Mouse (Mus musculus): ENCODE data around the gene Ofcc1. TPM values are rescaled to one million over a fixed set of nuclear protein-coding genes. Genes with fewer than 3 reads are reported as not detected.

The Ofcc1 gene
- polyA plus RNA-seq, 1 experiment from 2014 or later = 0.10 TPM

GRCm38 (mm10) chr13:40061281-40061680, 300.0 kb downstream of the Ofcc1 start:
- WGBS = 88% methylated on average over 5 of the region's 5 CpGs

DNA sequence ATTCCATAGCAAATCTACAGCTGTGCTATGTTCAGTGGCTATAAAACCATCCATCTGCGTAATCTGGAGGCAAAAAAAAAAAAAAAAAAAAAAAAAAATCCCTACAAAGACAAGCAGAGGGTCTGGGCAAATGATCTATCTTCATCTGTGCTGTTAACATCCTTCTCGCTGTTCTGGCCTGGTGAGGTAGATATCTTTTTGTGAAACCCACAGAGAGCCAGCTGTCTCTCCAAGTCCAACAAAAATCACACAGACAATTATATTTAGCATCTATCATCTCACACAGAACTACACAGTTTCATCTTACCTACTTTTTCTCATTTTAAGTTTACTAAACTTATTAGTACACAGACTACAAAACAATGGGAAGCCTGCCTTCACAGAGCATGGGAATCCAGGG, 323.4 kb downstream of the Ofcc1 start:
- Histone ChIP-seq H3K36me3 (ENCODE audit: control insufficient read depth, insufficient read depth, low read length) (no peaks in the 10 kb centered on the region), H3K9ac (ENCODE audit: low read length) (no peak overlapping the region), H3K27me3 (ENCODE audit: control insufficient read depth, insufficient read depth, low read length) (no peaks in the 10 kb centered on the region), H3K27ac (ENCODE audit: low read length) (no peak overlapping the region), H3K4me3 (replicated peaks; ENCODE audit: low read length) (no peak overlapping the region), H3K4me2 (ENCODE audit: low read depth, low read length) (no peak overlapping the region), H3K4me1 (ENCODE audit: control insufficient read depth, insufficient read depth, low read length) (no peaks in the 10 kb centered on the region), H3K9me3 (replicated peaks; ENCODE audit: control insufficient read depth, low read length) (no peaks in the 10 kb centered on the region)
- 82% methylated on average over 2 of the region's 2 CpGs for WGBS
- no peak for ATAC-seq (ENCODE audit: insufficient read depth, low FRiP score)

More at GRCm38 (mm10) chr13:40061281-40061680, 300.0 kb downstream of the Ofcc1 start:
- Histone ChIP-seq H3K36me3 (ENCODE audit: control insufficient read depth, insufficient read depth, low read length) (no peaks in the 10 kb centered on the region), H3K4me2 (ENCODE audit: low read depth, low read length) (no peak overlapping the region), H3K9me3 (replicated peaks; ENCODE audit: control insufficient read depth, low read length) (no peaks in the 10 kb centered on the region), H3K27ac (ENCODE audit: low read length) (no peak overlapping the region), H3K9ac (ENCODE audit: low read length) (no peak overlapping the region), H3K4me3 (replicated peaks; ENCODE audit: low read length) (no peak overlapping the region), H3K4me1 (ENCODE audit: control insufficient read depth, insufficient read depth, low read length) (no peaks in the 10 kb centered on the region), H3K27me3 (ENCODE audit: control insufficient read depth, insufficient read depth, low read length) (no peaks in the 10 kb centered on the region)
- ATAC-seq (ENCODE audit: insufficient read depth, low FRiP score) = no peak

DNA sequence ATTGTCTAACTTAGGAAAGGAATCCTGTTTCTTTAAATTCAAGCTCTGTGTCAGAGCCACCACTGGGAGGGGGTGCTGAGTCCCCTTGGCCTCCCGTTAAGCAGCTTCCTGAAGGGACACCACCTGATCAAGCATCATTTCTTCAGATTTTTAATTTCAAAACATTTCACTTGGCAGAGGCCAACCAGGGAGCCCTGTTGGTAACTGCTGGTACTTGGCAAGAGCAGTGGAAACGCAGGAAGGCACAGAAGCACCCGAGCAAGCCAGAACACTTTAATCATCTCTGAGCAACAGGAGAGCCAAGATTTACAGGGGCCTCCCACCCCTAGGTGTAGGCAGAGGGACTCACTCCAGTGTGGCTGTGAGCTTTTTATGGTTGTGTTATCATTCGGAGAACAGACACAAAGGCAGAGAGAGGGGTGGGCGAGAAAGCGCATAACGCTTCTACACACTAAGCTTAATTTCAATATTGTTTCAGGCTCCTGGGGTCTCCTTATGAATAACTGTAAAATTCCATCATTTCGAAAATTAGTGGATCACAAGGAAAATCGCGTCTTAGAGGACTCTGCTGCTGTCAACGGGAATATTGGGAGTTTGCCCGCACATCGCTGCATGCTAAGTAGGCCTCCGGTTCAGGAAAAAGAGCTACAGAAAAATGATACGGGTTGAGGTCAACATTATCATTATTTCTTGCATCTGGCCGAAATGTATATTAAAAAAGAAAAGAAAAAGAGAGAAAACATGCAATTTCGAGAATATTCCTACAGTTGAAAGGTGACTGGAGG, 324.1 kb downstream of the Ofcc1 start:
- Histone ChIP-seq H3K36me3 (ENCODE audit: control insufficient read depth, insufficient read depth, low read length) (no peaks in the 10 kb centered on the region), H3K4me1 (ENCODE audit: control insufficient read depth, insufficient read depth, low read length) (no peaks in the 10 kb centered on the region), H3K27ac (ENCODE audit: low read length) (no peak overlapping the region), H3K27me3 (ENCODE audit: control insufficient read depth, insufficient read depth, low read length) (no peaks in the 10 kb centered on the region), H3K4me3 (replicated peaks; ENCODE audit: low read length) (no peak overlapping the region), H3K9me3 (replicated peaks; ENCODE audit: control insufficient read depth, low read length) (no peaks in the 10 kb centered on the region), H3K9ac (ENCODE audit: low read length) (no peak overlapping the region), H3K4me2 (ENCODE audit: low read depth, low read length) (no peak overlapping the region)
- ATAC-seq (ENCODE audit: insufficient read depth, low FRiP score) = no peak
- 83% methylated on average over 17 of the region's 17 CpGs for WGBS

DNA sequence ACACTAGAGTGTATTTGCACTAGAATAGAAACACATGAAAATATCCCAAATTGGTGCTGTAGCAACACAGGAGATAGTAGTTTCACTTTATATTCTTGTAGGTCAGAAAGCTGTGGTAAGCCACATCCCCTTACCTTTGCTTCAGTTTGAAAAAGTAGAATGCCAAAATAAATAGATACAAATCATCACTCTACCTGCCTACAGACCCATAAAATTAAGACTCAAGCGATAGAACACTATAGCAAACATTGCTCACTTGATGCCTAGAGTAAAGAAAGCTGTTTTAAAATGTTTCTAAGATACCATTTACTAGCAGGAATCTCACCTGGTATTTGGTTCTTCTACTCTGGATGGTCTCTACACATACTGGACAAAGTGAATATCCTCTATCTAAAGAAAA, 331.8 kb downstream of the Ofcc1 start:
- Histone ChIP-seq H3K4me3 (replicated peaks; ENCODE audit: low read length) (no peak overlapping the region), H3K27ac (ENCODE audit: low read length) (no peak overlapping the region), H3K4me2 (ENCODE audit: low read depth, low read length) (no peak overlapping the region), H3K9me3 (replicated peaks; ENCODE audit: control insufficient read depth, low read length) (no peaks in the 10 kb centered on the region), H3K4me1 (ENCODE audit: control insufficient read depth, insufficient read depth, low read length) (no peaks in the 10 kb centered on the region), H3K27me3 (ENCODE audit: control insufficient read depth, insufficient read depth, low read length) (no peaks in the 10 kb centered on the region), H3K9ac (ENCODE audit: low read length) (no peak overlapping the region), H3K36me3 (ENCODE audit: control insufficient read depth, insufficient read depth, low read length) (no peaks in the 10 kb centered on the region)
- ATAC-seq (ENCODE audit: insufficient read depth, low FRiP score) = no peak
- WGBS = 88% methylated on average over 1 of the region's 1 CpGs

GRCm38 (mm10) chr13:40028827-40029226, 332.4 kb downstream of the Ofcc1 start:
- 89% methylated on average over 4 of the region's 4 CpGs for whole genome bisulfite sequencing
- no peak overlapping the region for H3K4me3 ChIP-seq (replicated peaks; ENCODE audit: low read length)
- H3K27ac ChIP-seq (ENCODE audit: low read length) = no peak overlapping the region
- no peak overlapping the region for H3K4me2 ChIP-seq (ENCODE audit: low read depth, low read length)
- H3K9me3 ChIP-seq (replicated peaks; ENCODE audit: control insufficient read depth, low read length) = no peaks in the 10 kb centered on the region
- no peaks in the 10 kb centered on the region for H3K36me3 ChIP-seq (ENCODE audit: control insufficient read depth, insufficient read depth, low read length)
- no peaks in the 10 kb centered on the region for H3K27me3 ChIP-seq (ENCODE audit: control insufficient read depth, insufficient read depth, low read length)
- ATAC-seq (ENCODE audit: insufficient read depth, low FRiP score) = no peak
- no peak overlapping the region for H3K9ac ChIP-seq (ENCODE audit: low read length)
- H3K4me1 ChIP-seq (ENCODE audit: control insufficient read depth, insufficient read depth, low read length) = no peaks in the 10 kb centered on the region

DNA sequence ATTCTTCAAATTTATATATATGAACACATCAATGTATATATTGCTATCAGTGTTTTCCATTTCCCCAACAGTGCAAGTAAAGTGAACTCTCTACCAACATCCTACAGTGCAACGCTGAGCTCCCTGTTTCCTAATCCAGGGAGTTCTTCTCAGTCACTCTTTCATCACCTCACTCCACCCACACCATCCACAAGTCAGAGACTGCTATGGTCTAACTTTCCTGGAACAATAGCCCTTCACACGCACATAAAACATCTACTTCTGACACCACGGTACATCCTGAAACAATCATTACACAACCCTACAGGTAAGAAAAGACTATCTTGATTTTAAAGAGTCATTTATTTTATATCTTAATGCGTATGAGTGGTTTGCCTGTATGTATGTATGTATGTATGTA, 335.4 kb downstream of the Ofcc1 start:
- no peaks in the 10 kb centered on the region for H3K9me3 ChIP-seq (replicated peaks; ENCODE audit: control insufficient read depth, low read length)
- ATAC-seq (ENCODE audit: insufficient read depth, low FRiP score) = no peak
- no peak overlapping the region for H3K4me2 ChIP-seq (ENCODE audit: low read depth, low read length)
- no peak overlapping the region for H3K9ac ChIP-seq (ENCODE audit: low read length)
- no peak overlapping the region for H3K27ac ChIP-seq (ENCODE audit: low read length)
- H3K27me3 ChIP-seq (ENCODE audit: control insufficient read depth, insufficient read depth, low read length) = no peaks in the 10 kb centered on the region
- no peak overlapping the region for H3K4me3 ChIP-seq (replicated peaks; ENCODE audit: low read length)
- H3K4me1 ChIP-seq (ENCODE audit: control insufficient read depth, insufficient read depth, low read length) = no peaks in the 10 kb centered on the region
- WGBS = 96% methylated on average over 4 of the region's 4 CpGs
- H3K36me3 ChIP-seq (ENCODE audit: control insufficient read depth, insufficient read depth, low read length) = no peaks in the 10 kb centered on the region

GRCm38 (mm10) chr13:40023201-40023777, 338.0 kb downstream of the Ofcc1 start:
- H3K9me3 ChIP-seq (replicated peaks; ENCODE audit: control insufficient read depth, low read length) = no peaks in the 10 kb centered on the region
- H3K27ac ChIP-seq (ENCODE audit: low read length) = no peak overlapping the region
- no peaks in the 10 kb centered on the region for H3K4me1 ChIP-seq (ENCODE audit: control insufficient read depth, insufficient read depth, low read length)
- no peak overlapping the region for H3K4me3 ChIP-seq (replicated peaks; ENCODE audit: low read length)
- no peak for ATAC-seq (ENCODE audit: insufficient read depth, low FRiP score)
- no peak overlapping the region for H3K4me2 ChIP-seq (ENCODE audit: low read depth, low read length)
- no peaks in the 10 kb centered on the region for H3K36me3 ChIP-seq (ENCODE audit: control insufficient read depth, insufficient read depth, low read length)
- no peak overlapping the region for H3K9ac ChIP-seq (ENCODE audit: low read length)
- 85% methylated on average over 8 of the region's 8 CpGs for WGBS
- H3K27me3 ChIP-seq (ENCODE audit: control insufficient read depth, insufficient read depth, low read length) = no peaks in the 10 kb centered on the region

DNA sequence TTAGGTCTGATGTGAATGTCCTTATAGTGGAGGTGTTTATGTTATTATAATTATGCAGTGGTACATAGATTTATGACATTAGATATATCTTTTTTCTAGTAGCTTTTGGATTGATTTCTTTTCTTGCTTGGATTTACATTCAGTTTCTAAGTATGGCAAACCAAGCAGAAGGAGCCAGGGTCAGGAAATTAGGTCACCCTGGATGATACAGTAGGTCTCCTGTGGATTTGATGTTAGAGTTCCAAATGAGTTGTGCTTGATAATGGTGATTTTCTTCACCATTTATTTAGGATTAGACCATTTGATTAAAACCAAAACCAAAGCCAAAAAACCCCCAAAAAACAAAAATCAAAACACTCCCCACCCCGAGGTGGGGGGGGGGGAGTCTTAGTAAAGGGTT, 338.6 kb downstream of the Ofcc1 start:
- Histone ChIP-seq H3K9me3 (replicated peaks; ENCODE audit: control insufficient read depth, low read length) (no peaks in the 10 kb centered on the region), H3K4me2 (ENCODE audit: low read depth, low read length) (no peak overlapping the region), H3K4me1 (ENCODE audit: control insufficient read depth, insufficient read depth, low read length) (no peaks in the 10 kb centered on the region), H3K27ac (ENCODE audit: low read length) (no peak overlapping the region), H3K4me3 (replicated peaks; ENCODE audit: low read length) (no peak overlapping the region), H3K36me3 (ENCODE audit: control insufficient read depth, insufficient read depth, low read length) (no peaks in the 10 kb centered on the region), H3K9ac (ENCODE audit: low read length) (no peak overlapping the region), H3K27me3 (ENCODE audit: control insufficient read depth, insufficient read depth, low read length) (no peaks in the 10 kb centered on the region)
- 76% methylated on average over 1 of the region's 1 CpGs for WGBS
- no peak for ATAC-seq (ENCODE audit: insufficient read depth, low FRiP score)

DNA sequence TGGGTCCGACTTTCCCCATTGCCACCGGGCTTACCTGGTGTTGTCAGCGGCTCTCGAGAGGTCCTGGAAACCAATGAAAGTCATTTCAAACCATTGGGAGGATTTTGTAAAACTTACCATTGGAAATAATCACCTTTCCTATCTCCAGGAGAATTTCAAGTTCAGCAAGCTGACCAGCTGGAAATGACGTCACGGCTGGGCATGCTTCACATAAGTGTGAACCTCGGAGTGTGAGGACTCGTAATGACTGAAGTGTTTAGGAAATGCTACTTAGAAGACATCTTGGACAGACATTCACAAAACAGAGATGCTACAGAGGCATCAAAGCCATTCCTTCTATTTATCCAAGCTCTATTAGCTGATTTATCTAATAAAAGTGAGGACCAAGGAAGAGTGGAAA, 361.0 kb downstream of the Ofcc1 start:
- H3K4me2 ChIP-seq (ENCODE audit: low read depth, low read length) = no peak overlapping the region
- no peak overlapping the region for H3K4me3 ChIP-seq (replicated peaks; ENCODE audit: low read length)
- H3K27ac ChIP-seq (ENCODE audit: low read length) = no peak overlapping the region
- H3K4me1 ChIP-seq (ENCODE audit: control insufficient read depth, insufficient read depth, low read length) = no peaks in the 10 kb centered on the region
- no peaks in the 10 kb centered on the region for H3K27me3 ChIP-seq (ENCODE audit: control insufficient read depth, insufficient read depth, low read length)
- no peaks in the 10 kb centered on the region for H3K36me3 ChIP-seq (ENCODE audit: control insufficient read depth, insufficient read depth, low read length)
- ATAC-seq (ENCODE audit: insufficient read depth, low FRiP score) = no peak
- no peak overlapping the region for H3K9ac ChIP-seq (ENCODE audit: low read length)
- no peaks in the 10 kb centered on the region for H3K9me3 ChIP-seq (replicated peaks; ENCODE audit: control insufficient read depth, low read length)
- 84% methylated on average over 8 of the region's 8 CpGs for WGBS

Data from stomach, embryonic 16.5 days (tissue).